Mouse (Mus musculus) thymus, adult 2 months (tissue): Measurements from ENCODE around the gene Txndc17.

Experiments
- CTCF ChIP-seq: fragments of 200-500 bp; IDR thresholded peaks from 2 replicates; pipeline ENCODE4 v1.5.1; 2012; ENCODE audit warnings: mild to moderate bottlenecking, control low read depth, low read length, moderate library complexity, borderline replicate concordance; ENCODE audit not compliant: control insufficient read depth, poor library complexity, insufficient read depth; ENCODE audit errors: extremely low read depth
- POLR2A ChIP-seq: fragments of 200-500 bp; IDR thresholded peaks from 2 replicates; pipeline ENCODE4 v1.6.1; 2012; ENCODE audit warnings: mild to moderate bottlenecking, low read length, control low read depth, moderate library complexity; ENCODE audit not compliant: control insufficient read depth, poor library complexity, insufficient read depth; ENCODE audit errors: extremely low read depth

DNA sequence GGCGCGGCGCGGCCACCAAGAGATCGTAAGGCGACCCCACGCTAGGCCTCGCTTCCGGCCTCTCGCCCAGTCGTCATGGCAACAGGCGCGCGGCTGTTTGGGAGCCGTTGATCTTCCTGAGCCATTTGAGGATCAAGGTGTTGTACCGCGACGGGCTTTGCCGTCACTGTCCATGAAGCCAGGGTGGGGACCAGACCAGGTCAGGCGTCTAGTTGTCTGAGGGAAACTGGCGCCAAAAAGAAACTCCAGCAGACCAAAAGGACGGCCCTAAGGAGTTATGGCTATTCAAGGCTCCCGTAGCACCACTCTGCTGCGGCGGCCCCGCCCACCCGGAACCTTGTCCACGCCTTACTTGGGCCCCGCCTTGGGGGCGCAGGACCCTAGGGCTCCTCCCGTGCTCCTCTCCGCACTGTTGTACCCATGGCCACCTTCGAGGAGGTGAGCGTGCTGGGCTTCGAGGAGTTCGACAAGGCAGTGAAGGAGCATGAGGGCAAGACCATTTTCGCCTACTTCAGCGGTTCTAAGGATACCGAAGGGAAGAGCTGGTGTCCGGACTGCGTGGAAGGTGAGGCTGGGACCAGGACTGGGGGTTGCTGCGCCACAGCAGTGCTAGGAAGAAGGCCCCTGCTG, at the start of gene Txndc17, which contains the start of gene 4933427D14Rik:
- peak; percentile 65; the same call in 1 of the 2 replicates for TF ChIP-seq POLR2A
- TF ChIP-seq CTCF, result no peak
